Mouse (Mus musculus) cerebellum, adult 2 months (tissue): ENCODE results near the gene G430095P16Rik.

Experiments used
- CTCF ChIP-seq: fragments of 200-500 bp; IDR thresholded peaks from 2 replicates; pipeline ENCODE4 v1.5.1; 2011; ENCODE audit warnings: low read depth, mild to moderate bottlenecking, control low read depth, low read length, moderate library complexity, borderline replicate concordance; ENCODE audit not compliant: insufficient read depth
- POLR2A ChIP-seq: fragments of 200-500 bp; IDR thresholded peaks from 2 replicates; pipeline ENCODE4 v1.6.1; 2011; ENCODE audit warnings: low read length, control low read depth, borderline replicate concordance; ENCODE audit not compliant: insufficient read depth

DNA sequence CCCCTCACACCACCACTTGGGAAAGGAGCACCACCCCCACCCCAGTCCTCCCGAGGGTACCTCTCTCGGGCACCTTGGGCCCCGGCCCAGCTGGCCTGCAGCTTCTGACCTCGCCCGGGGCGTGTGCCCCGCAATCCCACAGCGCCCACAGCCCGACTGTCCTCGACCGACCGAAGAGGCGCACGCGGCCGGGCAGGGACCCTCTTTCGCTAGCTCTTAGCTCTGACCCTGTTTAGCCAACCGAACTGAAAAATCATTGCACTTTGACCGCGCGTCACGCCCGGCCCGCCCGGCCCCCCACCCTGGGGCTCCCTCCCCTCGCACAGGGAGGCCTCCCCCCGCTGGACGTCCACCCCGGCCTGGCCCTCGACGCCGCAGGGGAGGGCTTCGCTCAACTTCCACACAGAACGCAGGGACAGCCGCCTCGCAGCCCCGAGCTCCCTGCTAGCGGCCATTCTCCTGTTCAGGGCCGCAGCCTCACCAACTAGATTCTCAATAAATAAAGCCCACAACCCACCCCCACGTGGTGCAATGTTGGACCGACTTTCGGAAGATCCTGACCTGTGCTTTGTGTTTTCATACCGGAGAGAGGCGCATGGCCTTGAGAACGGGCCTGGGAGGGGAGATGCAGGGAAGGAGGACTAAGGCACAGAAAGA lies 16.1 kb upstream of the G430095P16Rik start:
- TF ChIP-seq POLR2A (no peak), CTCF (no peak)
